Mouse (Mus musculus) forelimb bud, embryonic 11.5 days (tissue): ENCODE data around the gene Plcg1.

ENCODE experiments used
- DNase-seq: peaks from one replicate; pipeline ENCODE4 v3.0.0-alpha.2; 2012; ENCODE audit warnings: low read depth, low spot score

Plcg1 gene

GRCm38 (mm10) chr2:160770409-160770808 lies 39.3 kb downstream of the Plcg1 start:
- no peak for DNase-seq

- no peak for DNase-seq
Measured at GRCm38 (mm10) chr2:160770871-160771270, 39.8 kb downstream of the Plcg1 start.

GRCm38 (mm10) chr2:160771325-160772276 lies 40.5 kb downstream of the Plcg1 start:
- DNase-seq = no peak

- DNase-seq = no peak
Measured at GRCm38 (mm10) chr2:160778034-160778433, 46.9 kb downstream of the Plcg1 start.

- no peak for DNase-seq
Measured at GRCm38 (mm10) chr2:160780154-160780833, 49.2 kb downstream of the Plcg1 start.

- no peak for DNase-seq
Measured at GRCm38 (mm10) chr2:160780834-160781219, 49.7 kb downstream of the Plcg1 start.

GRCm38 (mm10) chr2:160786333-160786732 lies 55.2 kb downstream of the Plcg1 start:
- DNase-seq = no peak

- no peak for DNase-seq
Measured at GRCm38 (mm10) chr2:160789046-160789445, 57.9 kb downstream of the Plcg1 start.

GRCm38 (mm10) chr2:160789741-160790140 lies 58.6 kb downstream of the Plcg1 start:
- no peak for DNase-seq

- no peak for DNase-seq
Measured at GRCm38 (mm10) chr2:160793117-160793516, 62.0 kb downstream of the Plcg1 start.

GRCm38 (mm10) chr2:160796973-160797372 lies 65.9 kb downstream of the Plcg1 start:
- no peak for DNase-seq

- DNase-seq = no peak
Measured at GRCm38 (mm10) chr2:160798206-160798605, 67.1 kb downstream of the Plcg1 start.

GRCm38 (mm10) chr2:160800967-160801366 lies 69.9 kb downstream of the Plcg1 start:
- no peak for DNase-seq

GRCm38 (mm10) chr2:160802326-160802725 lies 71.2 kb downstream of the Plcg1 start:
- DNase-seq = no peak

- DNase-seq = no peak
Measured at GRCm38 (mm10) chr2:160804794-160805527, 73.9 kb downstream of the Plcg1 start.

- no peak for DNase-seq
Measured at GRCm38 (mm10) chr2:160806091-160806521, 75.0 kb downstream of the Plcg1 start.

GRCm38 (mm10) chr2:160810376-160810775 lies 79.3 kb downstream of the Plcg1 start:
- no peak for DNase-seq

GRCm38 (mm10) chr2:160810802-160811201 lies 79.7 kb downstream of the Plcg1 start:
- DNase-seq = no peak
